Mouse (Mus musculus): ENCODE measurements around the gene Irak2. TPM values are rescaled to one million over a fixed set of nuclear protein-coding genes. Genes with fewer than 3 reads are reported as not detected.
A peak's percentile ranks its signal among the peaks of the same experiment; 100 is the strongest.

Irak2 gene
- polyA plus RNA-seq, 1 experiment from 2014 or later = 1.6 TPM

DNA sequence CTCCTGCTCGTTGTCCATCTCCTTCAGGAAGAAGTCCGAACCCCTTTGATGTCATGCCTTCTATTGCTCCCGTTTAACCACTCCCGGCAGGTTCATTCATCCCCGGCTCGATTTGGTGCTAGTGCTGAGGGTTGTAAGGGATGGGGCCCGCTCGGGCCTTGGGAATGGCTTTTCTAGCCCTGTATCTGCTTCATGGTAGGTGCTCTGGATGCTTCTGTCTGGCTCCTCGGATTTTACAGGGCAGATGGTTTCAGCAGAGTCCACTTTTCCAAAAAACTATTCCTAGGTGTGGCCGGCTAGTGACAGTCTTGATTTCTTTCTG lies 33.1 kb upstream of the Irak2 start:
- peak overlapping the region; percentile 79 for H3K4me2 ChIP-seq
- H3K4me1 ChIP-seq (ENCODE audit: control insufficient read depth, insufficient read depth, low read length) = peaks cover 12% of the 10 kb centered on the region; the same call in 1 of the 2 replicates
- H3K36me3 ChIP-seq (ENCODE audit: control insufficient read depth, insufficient read depth, low read length) = no peaks in the 10 kb centered on the region
- no peaks in the 10 kb centered on the region for H3K9me3 ChIP-seq (ENCODE audit: control insufficient read depth, low read length)
- ATAC-seq (ENCODE audit: low FRiP score) = no peak
- H3K9ac ChIP-seq (ENCODE audit: low read length) = peak overlapping the region; percentile 92
- H3K27me3 ChIP-seq (ENCODE audit: control insufficient read depth, insufficient read depth, low read length) = no peaks in the 10 kb centered on the region
- H3K27ac ChIP-seq (ENCODE audit: low read depth, low read length) = no peak overlapping the region; the same call in 1 of the 2 replicates
- DNase-seq (ENCODE audit: low spot score, missing footprints) = no peak
- WGBS = 6% methylated on average over 10 of the region's 10 CpGs
- peak overlapping the region; percentile 94 for H3K4me3 ChIP-seq (ENCODE audit: low read depth, low read length)

DNA sequence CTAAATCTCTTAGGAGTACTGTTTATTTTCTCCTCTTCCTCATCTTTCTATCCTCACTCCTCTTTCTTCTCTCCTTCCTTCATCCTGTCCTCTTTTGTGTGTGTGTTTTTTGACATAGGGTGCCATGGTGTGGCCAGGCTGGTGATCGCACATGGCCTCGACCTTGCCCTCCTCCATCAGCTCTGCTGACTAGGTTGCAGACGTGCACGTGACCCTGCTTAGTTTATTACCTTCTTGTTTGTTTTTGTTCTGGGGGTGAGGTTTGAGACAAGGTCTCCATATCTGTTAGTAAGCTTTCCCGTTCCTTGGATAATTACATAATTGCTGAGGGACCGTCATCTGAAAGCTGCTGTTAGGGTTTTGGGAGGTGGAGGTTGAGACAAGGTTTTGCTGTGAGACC lies 29.4 kb upstream of the Irak2 start:
- WGBS = 90% methylated on average over 6 of the region's 6 CpGs
- Histone ChIP-seq H3K9me3 (ENCODE audit: control insufficient read depth, low read length) (no peaks in the 10 kb centered on the region), H3K36me3 (ENCODE audit: control insufficient read depth, insufficient read depth, low read length) (peaks cover 3% of the 10 kb centered on the region), H3K4me3 (ENCODE audit: low read depth, low read length) (no peak overlapping the region), H3K27ac (ENCODE audit: low read depth, low read length) (no peak overlapping the region), H3K4me2 (no peak overlapping the region), H3K27me3 (ENCODE audit: control insufficient read depth, insufficient read depth, low read length) (no peaks in the 10 kb centered on the region), H3K9ac (ENCODE audit: low read length) (no peak overlapping the region), H3K4me1 (ENCODE audit: control insufficient read depth, insufficient read depth, low read length) (peaks cover 7% of the 10 kb centered on the region; the same call in 1 of the 2 replicates)
- DNase-seq (ENCODE audit: low spot score, missing footprints) (no peak), ATAC-seq (ENCODE audit: low FRiP score) (no peak)

DNA sequence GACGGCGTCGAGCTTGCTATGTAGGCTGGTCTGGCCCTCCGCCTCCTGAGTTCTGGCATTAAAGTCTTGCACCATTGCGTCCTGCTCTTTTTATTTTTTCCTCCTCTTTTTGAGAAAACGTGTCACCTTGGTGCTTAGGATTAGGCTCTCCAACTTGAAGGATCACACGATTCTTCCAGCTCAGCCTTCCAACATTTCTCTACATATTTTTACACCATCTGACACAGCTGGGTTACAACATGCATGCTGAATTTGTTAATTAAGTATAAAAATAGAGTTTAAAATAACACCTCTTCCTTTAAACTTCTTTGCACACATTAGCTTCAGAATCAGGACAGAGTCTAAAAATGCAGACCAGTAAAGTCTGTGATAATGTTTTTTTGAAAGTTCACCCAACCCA lies 29.0 kb upstream of the Irak2 start:
- ATAC-seq (ENCODE audit: low FRiP score) = no peak
- no peak overlapping the region for H3K27ac ChIP-seq (ENCODE audit: low read depth, low read length)
- H3K36me3 ChIP-seq (ENCODE audit: control insufficient read depth, insufficient read depth, low read length) = peaks cover 8% of the 10 kb centered on the region
- no peaks in the 10 kb centered on the region for H3K27me3 ChIP-seq (ENCODE audit: control insufficient read depth, insufficient read depth, low read length)
- H3K9me3 ChIP-seq (ENCODE audit: control insufficient read depth, low read length) = no peaks in the 10 kb centered on the region
- no peak for DNase-seq (ENCODE audit: low spot score, missing footprints)
- peaks cover 7% of the 10 kb centered on the region; the same call in 1 of the 2 replicates for H3K4me1 ChIP-seq (ENCODE audit: control insufficient read depth, insufficient read depth, low read length)
- 96% methylated on average over 7 of the region's 7 CpGs for WGBS
- no peak overlapping the region for H3K4me2 ChIP-seq
- no peak overlapping the region for H3K4me3 ChIP-seq (ENCODE audit: low read depth, low read length)
- no peak overlapping the region for H3K9ac ChIP-seq (ENCODE audit: low read length)

DNA sequence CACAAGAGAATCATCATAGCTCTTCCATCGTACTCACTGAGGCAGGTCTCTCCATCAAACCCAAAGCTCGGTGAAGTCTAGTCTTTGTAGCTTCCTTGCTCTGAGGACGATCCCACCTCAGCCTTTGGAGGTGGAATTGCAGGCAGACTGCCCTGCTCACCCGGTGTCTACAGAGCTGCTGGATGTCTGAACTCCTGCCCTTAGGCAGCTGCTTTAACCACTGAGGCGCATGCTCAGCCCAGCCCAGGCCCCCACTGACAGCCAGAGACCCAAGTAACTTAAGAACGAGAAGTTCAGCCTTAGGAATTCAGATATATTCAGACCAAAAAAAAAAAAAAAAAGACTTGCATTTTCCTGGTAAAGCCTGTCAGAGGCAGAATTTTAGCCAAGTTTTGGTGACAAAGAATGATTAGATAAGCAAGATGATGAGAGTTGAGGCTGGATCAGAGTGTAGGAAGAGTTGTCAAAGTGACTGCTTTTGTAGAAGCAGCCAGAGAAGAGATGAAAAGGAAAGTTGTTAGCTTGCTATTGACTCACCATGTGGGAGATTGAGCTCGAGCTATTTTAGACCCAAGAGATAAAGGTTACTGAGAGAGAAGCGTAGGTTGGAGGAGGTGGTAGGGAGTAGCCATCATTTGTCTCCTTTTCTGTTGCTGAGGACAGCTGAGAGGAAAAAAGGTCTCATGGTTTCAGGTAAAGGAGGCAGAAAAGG lies 25.9 kb upstream of the Irak2 start:
- H3K4me3 ChIP-seq (ENCODE audit: low read depth, low read length) = no peak overlapping the region
- H3K9ac ChIP-seq (ENCODE audit: low read length) = no peak overlapping the region
- WGBS = 95% methylated on average over 8 of the region's 8 CpGs
- H3K27me3 ChIP-seq (ENCODE audit: control insufficient read depth, insufficient read depth, low read length) = no peaks in the 10 kb centered on the region
- H3K36me3 ChIP-seq (ENCODE audit: control insufficient read depth, insufficient read depth, low read length) = peaks cover 22% of the 10 kb centered on the region
- DNase-seq (ENCODE audit: low spot score, missing footprints) (no peak), ATAC-seq (ENCODE audit: low FRiP score) (no peak)
- H3K4me2 ChIP-seq = no peak overlapping the region
- no peak overlapping the region for H3K27ac ChIP-seq (ENCODE audit: low read depth, low read length)
- no peaks in the 10 kb centered on the region for H3K4me1 ChIP-seq (ENCODE audit: control insufficient read depth, insufficient read depth, low read length)
- H3K9me3 ChIP-seq (ENCODE audit: control insufficient read depth, low read length) = no peaks in the 10 kb centered on the region

DNA sequence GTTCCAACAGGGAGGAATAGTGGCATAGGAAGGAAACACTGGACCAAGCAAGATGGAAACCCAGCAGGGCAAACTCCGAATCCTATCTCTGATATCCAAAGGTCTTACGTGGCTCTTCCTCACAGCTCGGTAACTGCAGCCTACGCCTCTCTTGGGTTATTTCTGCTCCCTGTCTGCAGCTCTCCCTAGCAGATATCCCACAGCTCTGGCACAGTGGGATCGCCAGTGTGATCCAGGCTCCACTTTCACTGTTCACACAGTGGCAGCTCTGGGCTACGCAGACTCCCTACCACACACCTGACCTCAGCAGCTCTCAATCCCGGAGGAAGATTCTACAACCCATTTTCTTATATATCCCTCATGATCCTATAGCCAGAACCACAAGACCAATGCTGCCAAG lies 24.1 kb upstream of the Irak2 start:
- Histone ChIP-seq H3K4me2 (no peak overlapping the region), H3K4me3 (ENCODE audit: low read depth, low read length) (no peak overlapping the region), H3K4me1 (ENCODE audit: control insufficient read depth, insufficient read depth, low read length) (no peaks in the 10 kb centered on the region), H3K27me3 (ENCODE audit: control insufficient read depth, insufficient read depth, low read length) (no peaks in the 10 kb centered on the region), H3K36me3 (ENCODE audit: control insufficient read depth, insufficient read depth, low read length) (peaks cover 22% of the 10 kb centered on the region), H3K9ac (ENCODE audit: low read length) (no peak overlapping the region), H3K27ac (ENCODE audit: low read depth, low read length) (no peak overlapping the region), H3K9me3 (ENCODE audit: control insufficient read depth, low read length) (no peaks in the 10 kb centered on the region)
- WGBS = 95% methylated on average over 7 of the region's 7 CpGs
- DNase-seq (ENCODE audit: low spot score, missing footprints) (no peak), ATAC-seq (ENCODE audit: low FRiP score) (no peak)

DNA sequence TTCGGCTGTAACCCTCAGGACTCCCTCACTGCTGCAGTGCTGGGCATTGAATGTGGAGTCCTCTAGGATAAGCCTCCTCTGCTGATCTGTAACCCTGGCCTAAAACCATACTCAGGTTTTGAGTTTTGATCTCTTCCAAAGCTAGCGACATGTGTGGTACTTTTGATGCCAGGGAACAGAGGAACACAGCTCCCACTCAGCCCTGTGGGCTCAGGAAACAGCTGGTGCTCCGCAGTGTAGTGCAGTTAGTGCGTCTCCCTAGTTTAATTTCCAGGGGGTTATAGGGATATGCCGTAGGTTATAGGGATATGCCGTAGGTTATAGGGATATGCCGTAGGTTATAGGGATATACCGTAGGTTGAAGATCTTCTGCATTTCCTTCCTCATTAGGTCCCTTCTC lies 23.3 kb upstream of the Irak2 start:
- Histone ChIP-seq H3K9me3 (ENCODE audit: control insufficient read depth, low read length) (no peaks in the 10 kb centered on the region), H3K4me1 (ENCODE audit: control insufficient read depth, insufficient read depth, low read length) (no peaks in the 10 kb centered on the region), H3K9ac (ENCODE audit: low read length) (no peak overlapping the region), H3K4me2 (no peak overlapping the region), H3K36me3 (ENCODE audit: control insufficient read depth, insufficient read depth, low read length) (peaks cover 22% of the 10 kb centered on the region), H3K27ac (ENCODE audit: low read depth, low read length) (no peak overlapping the region), H3K4me3 (ENCODE audit: low read depth, low read length) (no peak overlapping the region), H3K27me3 (ENCODE audit: control insufficient read depth, insufficient read depth, low read length) (no peaks in the 10 kb centered on the region)
- WGBS = 96% methylated on average over 8 of the region's 8 CpGs
- DNase-seq (ENCODE audit: low spot score, missing footprints) (no peak), ATAC-seq (ENCODE audit: low FRiP score) (no peak)

DNA sequence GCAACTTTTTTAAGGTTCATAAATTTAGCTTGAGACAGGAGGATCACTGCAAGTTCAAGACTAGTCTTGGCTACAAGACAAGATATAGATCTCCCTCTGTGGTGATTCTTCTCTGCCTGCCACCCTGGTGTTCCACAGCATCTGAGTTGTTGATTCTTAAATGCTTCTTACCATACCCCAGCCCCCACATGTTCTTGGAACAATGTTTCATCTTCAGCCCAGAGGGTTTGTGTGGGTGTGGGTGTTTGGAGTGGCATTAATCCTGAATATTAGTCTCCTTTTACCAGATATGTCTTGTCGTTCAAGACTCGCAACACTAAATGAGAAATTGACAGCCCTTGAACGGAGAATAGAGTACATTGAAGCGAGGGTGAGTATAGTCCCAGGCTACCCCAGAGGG lies 22.8 kb upstream of the Irak2 start:
- DNase-seq (ENCODE audit: low spot score, missing footprints) (no peak), ATAC-seq (ENCODE audit: low FRiP score) (no peak)
- Histone ChIP-seq H3K27me3 (ENCODE audit: control insufficient read depth, insufficient read depth, low read length) (no peaks in the 10 kb centered on the region), H3K9me3 (ENCODE audit: control insufficient read depth, low read length) (no peaks in the 10 kb centered on the region), H3K4me2 (no peak overlapping the region), H3K36me3 (ENCODE audit: control insufficient read depth, insufficient read depth, low read length) (peaks cover 22% of the 10 kb centered on the region), H3K27ac (ENCODE audit: low read depth, low read length) (no peak overlapping the region), H3K4me1 (ENCODE audit: control insufficient read depth, insufficient read depth, low read length) (no peaks in the 10 kb centered on the region), H3K9ac (ENCODE audit: low read length) (no peak overlapping the region), H3K4me3 (ENCODE audit: low read depth, low read length) (no peak overlapping the region)
- 94% methylated on average over 4 of the region's 4 CpGs for WGBS

DNA sequence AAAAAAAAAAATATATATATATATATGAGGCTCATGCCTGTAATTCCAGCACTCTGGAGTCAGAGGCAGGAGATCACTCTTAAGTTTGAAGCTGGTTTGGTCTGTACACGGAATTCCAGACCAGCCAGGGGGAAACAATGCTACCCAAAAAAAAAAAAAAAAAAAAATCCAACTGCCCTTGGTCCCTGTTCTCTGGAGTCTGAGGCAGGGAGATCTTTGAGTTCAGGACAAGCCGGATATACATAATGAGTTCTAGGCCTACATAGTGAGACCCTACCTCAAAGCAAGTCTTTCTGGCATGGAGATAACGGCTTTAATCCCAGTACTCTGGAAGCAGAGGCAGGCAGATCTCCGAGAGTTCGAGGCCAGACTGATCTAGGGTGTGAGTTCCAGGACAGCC lies 14.9 kb upstream of the Irak2 start:
- WGBS = 67% methylated on average over 5 of the region's 5 CpGs
- ATAC-seq (ENCODE audit: low FRiP score) = peak; percentile 28
- Histone ChIP-seq H3K9me3 (ENCODE audit: control insufficient read depth, low read length) (no peaks in the 10 kb centered on the region), H3K4me2 (peak overlapping the region; percentile 85), H3K27me3 (ENCODE audit: control insufficient read depth, insufficient read depth, low read length) (no peaks in the 10 kb centered on the region), H3K36me3 (ENCODE audit: control insufficient read depth, insufficient read depth, low read length) (peaks cover 3% of the 10 kb centered on the region; the same call in 1 of the 2 replicates), H3K4me1 (ENCODE audit: control insufficient read depth, insufficient read depth, low read length) (peaks cover 13% of the 10 kb centered on the region), H3K9ac (ENCODE audit: low read length) (no peak overlapping the region), H3K27ac (ENCODE audit: low read depth, low read length) (no peak overlapping the region), H3K4me3 (ENCODE audit: low read depth, low read length) (peak overlapping the region; percentile 77)
- DNase-seq (ENCODE audit: low spot score, missing footprints) = no peak

DNA sequence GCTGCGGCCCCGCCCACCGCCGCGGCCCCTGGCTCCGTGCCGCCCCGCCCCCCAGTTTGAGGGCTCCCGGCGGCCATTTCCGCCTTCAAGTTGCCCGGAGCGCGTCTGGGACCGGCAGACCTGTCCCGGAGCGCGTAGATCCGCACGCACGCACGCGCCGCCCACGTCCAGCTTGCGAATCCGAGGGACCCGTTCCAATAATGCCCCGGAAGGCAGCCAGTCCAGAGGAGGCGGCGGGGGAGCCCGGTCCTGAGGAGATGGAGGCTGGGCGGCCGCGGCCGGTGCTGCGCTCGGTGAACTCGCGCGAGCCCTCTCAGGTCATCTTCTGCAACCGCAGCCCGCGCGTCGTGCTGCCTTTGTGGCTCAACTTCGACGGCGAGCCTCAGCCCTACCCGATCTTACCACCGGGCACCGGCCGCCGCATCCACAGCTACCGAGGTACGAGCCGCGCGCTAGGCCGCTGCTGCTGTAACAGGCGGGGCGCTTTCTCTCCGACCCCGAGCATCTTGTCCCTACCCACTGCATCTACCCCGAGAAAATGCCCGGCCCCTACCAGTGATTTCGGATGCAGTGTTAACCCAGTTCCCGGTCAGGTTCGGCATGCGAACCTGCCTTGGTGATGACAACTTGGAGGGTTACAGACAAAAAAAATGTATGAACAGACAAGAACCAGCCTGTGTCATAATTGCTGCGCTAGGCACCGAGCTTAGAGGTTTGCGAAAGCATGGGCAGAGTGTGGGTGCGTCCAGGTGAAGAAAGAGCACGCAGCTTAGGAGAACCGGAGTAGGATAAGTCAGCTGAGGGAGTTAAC lies 14.1 kb upstream of the Irak2 start, which contains the start of gene Vhl:
Vhl (plus strand) TSS at position 19 of the 811 bp plus-strand sequence.
- WGBS = under 1% methylated on average over 75 of the region's 76 CpGs
- Histone ChIP-seq H3K9ac (ENCODE audit: low read length) (peak within 1 kb of the TSS; percentile 90), H3K36me3 (ENCODE audit: control insufficient read depth, insufficient read depth, low read length) (peaks cover 5% of the 10 kb centered on the region; the same call in 1 of the 2 replicates), H3K4me1 (ENCODE audit: control insufficient read depth, insufficient read depth, low read length) (peaks cover 13% of the 10 kb centered on the region), H3K4me2 (peak within 1 kb of the TSS; percentile 85), H3K27me3 (ENCODE audit: control insufficient read depth, insufficient read depth, low read length) (no peaks in the 10 kb centered on the region), H3K27ac (ENCODE audit: low read depth, low read length) (peak within 1 kb of the TSS; percentile 61), H3K9me3 (ENCODE audit: control insufficient read depth, low read length) (no peaks in the 10 kb centered on the region), H3K4me3 (ENCODE audit: low read depth, low read length) (peak within 1 kb of the TSS; percentile 77)
- DNase-seq (ENCODE audit: low spot score, missing footprints) (peak; percentile 98), ATAC-seq (ENCODE audit: low FRiP score) (peak; percentile 92)
